8 mouse cellular contexts compared by ENCODE assay signal in genomic region chr13:37778147-37778593, GRCm38 (mm10). TPM values are rescaled to one million over a fixed set of nuclear protein-coding genes. Genes with fewer than 3 reads are reported as not detected.
DNase-seq lines count a peak whose midpoint lies in the region; ATAC-seq and TF ChIP-seq lines count a peak whose summit lies in the region.

TSS of gene Rreb1 (plus strand) at chr13:37778400.

- no peak for TF ChIP-seq POLR2A in spleen, adult 2 months (IDR thresholded peaks at IDR 0.05; ENCODE audit: low read depth, low read length)

- 1% methylated on average over 37 of the region's 37 CpGs for WGBS in spleen, adult 2 months
- under 1% methylated on average over 36 of the region's 37 CpGs for WGBS in forebrain, embryonic 13.5 days
- under 1% methylated on average over 37 of the region's 37 CpGs for WGBS in heart, embryonic 15.5 days
- WGBS in liver, embryonic 14.5 days (ENCODE audit: insufficient replicate concordance) = under 1% methylated on average over 37 of the region's 37 CpGs

- H3K4me3 ChIP-seq in spleen, adult 2 months (ENCODE audit: extremely low read depth, insufficient read depth, insufficient read length) = peak within 1 kb of the TSS; percentile 63
- H3K4me3 ChIP-seq in forebrain, embryonic 13.5 days = peak within 1 kb of the TSS; percentile 50
- H3K4me3 ChIP-seq in heart, embryonic 15.5 days = peak within 1 kb of the TSS; percentile 66
- peak within 1 kb of the TSS; percentile 51 to 58 for H3K4me3 ChIP-seq in liver, embryonic 14.5 days (ENCODE audit: insufficient read depth in 1 of 2, low read depth in 2 of 2, low read length in 2 of 2)

- peak; percentile 73 for ATAC-seq in forebrain, embryonic 13.5 days
- peak; percentile 53; the same call in 1 of the 2 replicates for ATAC-seq in heart, embryonic 15.5 days (replicated peaks; ENCODE audit: insufficient number of reproducible peaks, insufficient read depth, low FRiP score, low read depth)
- ATAC-seq in liver, embryonic 14.5 days (ENCODE audit: insufficient read depth) = no peak

- no peaks in the 10 kb centered on the region; the same call in 1 of the 2 replicates for H3K27me3 ChIP-seq in spleen, adult 2 months (ENCODE audit: control insufficient read depth, insufficient read depth, low read length)
- peaks cover 55% of the 10 kb centered on the region for H3K27me3 ChIP-seq in forebrain, embryonic 13.5 days
- H3K27me3 ChIP-seq in heart, embryonic 15.5 days = peaks cover 10% of the 10 kb centered on the region; the same call in 1 of the 2 replicates
- peaks cover 5% of the 10 kb centered on the region; the same call in 1 of the 2 replicates for H3K27me3 ChIP-seq in liver, embryonic 14.5 days (ENCODE audit: control insufficient read depth, insufficient read depth, low read length)

- H3K4me2 ChIP-seq in forebrain, embryonic 13.5 days = peak within 1 kb of the TSS; percentile 100
- peak within 1 kb of the TSS; percentile 100 for H3K4me2 ChIP-seq in heart, embryonic 15.5 days
- H3K4me2 ChIP-seq in liver, embryonic 14.5 days (ENCODE audit: low read depth) = peak within 1 kb of the TSS; percentile 85

- H3K4me1 ChIP-seq in spleen, adult 2 months (ENCODE audit: control insufficient read depth, insufficient read depth, insufficient read length) = peaks cover 6% of the 10 kb centered on the region; the same call in 1 of the 2 replicates
- H3K4me1 ChIP-seq in forebrain, embryonic 13.5 days = peaks cover 18% of the 10 kb centered on the region
- peaks cover 22% of the 10 kb centered on the region for H3K4me1 ChIP-seq in heart, embryonic 15.5 days (replicated peaks)
- H3K4me1 ChIP-seq in liver, embryonic 14.5 days (replicated peaks; ENCODE audit: control insufficient read depth in 2 of 2, insufficient read depth in 2 of 2, low read length in 1 of 2) = peaks cover 0 to 10% of the 10 kb centered on the region in 2 experiments; a peak in 3 of 4 replicates

- no peak for TF ChIP-seq EP300 in liver, embryonic 14.5 days (IDR thresholded peaks at IDR 0.05; ENCODE audit: low read depth)

- peak within 1 kb of the TSS; percentile 63 for H3K9ac ChIP-seq in forebrain, embryonic 13.5 days
- peak within 1 kb of the TSS; percentile 68 for H3K9ac ChIP-seq in heart, embryonic 15.5 days
- peak within 1 kb of the TSS; percentile 44 for H3K9ac ChIP-seq in liver, embryonic 14.5 days (replicated peaks)

- H3K36me3 ChIP-seq in spleen, adult 2 months (ENCODE audit: control insufficient read depth, insufficient read depth, low read length) = no peaks in the 10 kb centered on the region
- no peaks in the 10 kb centered on the region for H3K36me3 ChIP-seq in forebrain, embryonic 13.5 days (ENCODE audit: poor library complexity, severe bottlenecking)
- no peaks in the 10 kb centered on the region for H3K36me3 ChIP-seq in heart, embryonic 15.5 days
- H3K36me3 ChIP-seq in liver, embryonic 14.5 days (replicated peaks; ENCODE audit: control insufficient read depth, insufficient read depth, low read depth) = no peaks in the 10 kb centered on the region

- peak within 1 kb of the TSS; percentile 43 for H3K27ac ChIP-seq in spleen, adult 2 months (ENCODE audit: insufficient read depth, low read length)
- H3K27ac ChIP-seq in forebrain, embryonic 13.5 days = no peak within 1 kb of the TSS
- H3K27ac ChIP-seq in heart, embryonic 15.5 days = peak within 1 kb of the TSS; percentile 36
- no peak within 1 kb of the TSS for H3K27ac ChIP-seq in liver, embryonic 14.5 days

- no peak for TF ChIP-seq CTCF in spleen, adult 2 months (IDR thresholded peaks at IDR 0.05; ENCODE audit: extremely low read depth, insufficient read depth, insufficient read length, insufficient replicate concordance)
- no peak; the same call in 1 of the 2 replicates for TF ChIP-seq CTCF in liver, embryonic 14.5 days (IDR thresholded peaks at IDR 0.05; ENCODE audit: low read depth)

- peak in 1 of 2 experiments; percentile 24 for DNase-seq in spleen, adult 2 months (ENCODE audit: low read depth in 1 of 2, low spot score in 2 of 2)
- DNase-seq in spleen, postnatal 36 days (ENCODE audit: low spot score in 2 of 2) = no peak
- DNase-seq in kidney, postnatal 25 days = peak; percentile 51 to 75
- DNase-seq in liver, embryonic 14.5 days (ENCODE audit: low read depth in 3 of 3, low spot score in 3 of 3) = no peak
- peak; percentile 62 for DNase-seq in neural tube, embryonic 10.5 days (ENCODE audit: extremely low spot score, low spot score)
- peak; percentile 57 to 69 for DNase-seq in thymus, adult 18-20 months

- no peaks in the 10 kb centered on the region for H3K9me3 ChIP-seq in forebrain, embryonic 13.5 days (replicated peaks)
- no peaks in the 10 kb centered on the region for H3K9me3 ChIP-seq in heart, embryonic 15.5 days (replicated peaks)
- no peaks in the 10 kb centered on the region for H3K9me3 ChIP-seq in liver, embryonic 14.5 days (ENCODE audit: control insufficient read depth, low read length)

RNA-seq across cellular contexts. Expression of gene Rreb1, which starts in this region (rescaled TPM):
- 15.5 and 20.2 TPM in 2 replicates for polyA plus RNA-seq in spleen, adult 2 months (2012; rRNA removed)
- 1.6 and 1.7 TPM in 2 replicates for polyA plus RNA-seq in forebrain, embryonic 13.5 days (2015; fragmentation: Nextera tagmentation; extraction: Ambion mirVana)
- 9.7 and 12.2 TPM in 2 replicates for polyA plus RNA-seq in heart, embryonic 15.5 days (2015; fragmentation: Nextera tagmentation; extraction: Ambion mirVana)
- polyA plus RNA-seq in liver, embryonic 14.5 days (2012; rRNA removed) = 4.8 and 5.4 TPM in 2 replicates
- polyA plus RNA-seq in liver, embryonic 14.5 days (2014; fragmentation: Nextera tagmentation; extraction: Ambion mirVana) = 5.4 TPM in 2 replicates

Comparison
In these comparisons a context has a peak if more than half of its experiments do, and no peak if none do; other contexts are left out.
1. DNase-seq: peak in kidney, postnatal 25 days (2 of 2), neural tube, embryonic 10.5 days (single experiment) and thymus, adult 18-20 months (2 of 2); none in spleen, postnatal 36 days (0 of 2) and liver, embryonic 14.5 days (0 of 3).
2. H3K27ac ChIP-seq: peak in spleen, adult 2 months (single experiment) and heart, embryonic 15.5 days (single experiment); none in forebrain, embryonic 13.5 days (single experiment) and liver, embryonic 14.5 days (single experiment).
3. Peak in every context shown above with its lines, with median percentiles within 50 percentile points of each other: H3K4me3 ChIP-seq, H3K4me2 ChIP-seq and H3K9ac ChIP-seq.